Mouse (Mus musculus): Measurements from ENCODE around the gene Plch1. TPM values are rescaled to one million over a fixed set of nuclear protein-coding genes. Genes with fewer than 3 reads are reported as not detected.

The Plch1 gene
- polyA plus RNA-seq, 1 experiment: 0.01 TPM

- Histone ChIP-seq H3K4me3 (no peak overlapping the region), H3K27me3 (ENCODE audit: control insufficient read depth, insufficient read depth, insufficient read length) (no peaks in the 10 kb centered on the region), H3K36me3 (ENCODE audit: control insufficient read depth, insufficient read depth) (no peaks in the 10 kb centered on the region), H3K79me2 (ENCODE audit: control insufficient read depth, insufficient read depth) (no peaks in the 10 kb centered on the region), H3K4me2 (ENCODE audit: low read depth) (no peak overlapping the region), H3ac (ENCODE audit: control insufficient read depth, insufficient read length) (no peak overlapping the region)
- TF ChIP-seq REST (IDR thresholded peaks at IDR 0.05; ENCODE audit: insufficient read depth, insufficient read length) (no peak), MAX (IDR thresholded peaks at IDR 0.05; ENCODE audit: low read depth) (no peak), SRF (IDR thresholded peaks at IDR 0.05; ENCODE audit: control insufficient read depth, insufficient read length, low read depth) (no peak), MYOG (IDR thresholded peaks at IDR 0.05; ENCODE audit: control insufficient read depth in 1 of 3, insufficient read depth in 1 of 3, insufficient read length in 2 of 3, low read depth in 2 of 3) (no peak), CEBPB (IDR thresholded peaks at IDR 0.05; ENCODE audit: insufficient read depth, poor library complexity, severe bottlenecking) (no peak), POLR2AphosphoS2 (IDR thresholded peaks at IDR 0.05; ENCODE audit: insufficient read length, low read depth) (no peak), MYOD1 (IDR thresholded peaks at IDR 0.05; ENCODE audit: control insufficient read depth in 1 of 3, insufficient read length in 2 of 3, low read depth in 2 of 3) (no peak), E2F4 (IDR thresholded peaks at IDR 0.05; ENCODE audit: insufficient read depth) (no peak), POLR2A (IDR thresholded peaks at IDR 0.05; ENCODE audit: insufficient read length, low read depth) (no peak), TCF12 (IDR thresholded peaks at IDR 0.05; ENCODE audit: insufficient read depth, poor library complexity, severe bottlenecking) (no peak), TCF3 (IDR thresholded peaks at IDR 0.05; ENCODE audit: insufficient read length, low read depth) (no peak), USF1 (IDR thresholded peaks at IDR 0.05; ENCODE audit: low read depth) (no peak)
These were observed 36.6 kb downstream of the Plch1 start for GRCm38 (mm10) chr3:63862716-63863115.

GRCm38 (mm10) chr3:63852828-63853227 is 46.4 kb downstream of the Plch1 start:
- Histone ChIP-seq H3K4me2 (ENCODE audit: low read depth) (no peak overlapping the region), H3K36me3 (ENCODE audit: control insufficient read depth, insufficient read depth) (no peaks in the 10 kb centered on the region), H3K79me2 (ENCODE audit: control insufficient read depth, insufficient read depth) (no peaks in the 10 kb centered on the region), H3ac (ENCODE audit: control insufficient read depth, insufficient read length) (no peak overlapping the region), H3K27me3 (ENCODE audit: control insufficient read depth, insufficient read depth, insufficient read length) (no peaks in the 10 kb centered on the region), H3K4me3 (no peak overlapping the region)
- TF ChIP-seq MAX (IDR thresholded peaks at IDR 0.05; ENCODE audit: low read depth): no peak
- TF ChIP-seq MYOG (IDR thresholded peaks at IDR 0.05; ENCODE audit: control insufficient read depth in 1 of 3, insufficient read depth in 1 of 3, insufficient read length in 2 of 3, low read depth in 2 of 3): no peak
- TF ChIP-seq POLR2A (IDR thresholded peaks at IDR 0.05; ENCODE audit: insufficient read length, low read depth): no peak
- TF ChIP-seq SRF (IDR thresholded peaks at IDR 0.05; ENCODE audit: control insufficient read depth, insufficient read length, low read depth): no peak
- TF ChIP-seq REST (IDR thresholded peaks at IDR 0.05; ENCODE audit: insufficient read depth, insufficient read length): no peak
- no peak for TF ChIP-seq MYOD1 (IDR thresholded peaks at IDR 0.05; ENCODE audit: control insufficient read depth in 1 of 3, insufficient read length in 2 of 3, low read depth in 2 of 3)
- TF ChIP-seq TCF12 (IDR thresholded peaks at IDR 0.05; ENCODE audit: insufficient read depth, poor library complexity, severe bottlenecking): no peak
- TF ChIP-seq TCF3 (IDR thresholded peaks at IDR 0.05; ENCODE audit: insufficient read length, low read depth): no peak
- TF ChIP-seq CEBPB (IDR thresholded peaks at IDR 0.05; ENCODE audit: insufficient read depth, poor library complexity, severe bottlenecking): no peak
- no peak for TF ChIP-seq POLR2AphosphoS2 (IDR thresholded peaks at IDR 0.05; ENCODE audit: insufficient read length, low read depth)
- TF ChIP-seq USF1 (IDR thresholded peaks at IDR 0.05; ENCODE audit: low read depth): no peak
- TF ChIP-seq E2F4 (IDR thresholded peaks at IDR 0.05; ENCODE audit: insufficient read depth): no peak

- no peaks in the 10 kb centered on the region for H3K27me3 ChIP-seq (ENCODE audit: control insufficient read depth, insufficient read depth, insufficient read length)
- no peaks in the 10 kb centered on the region for H3K36me3 ChIP-seq (ENCODE audit: control insufficient read depth, insufficient read depth)
- no peak overlapping the region for H3K4me2 ChIP-seq (ENCODE audit: low read depth)
- H3K79me2 ChIP-seq (ENCODE audit: control insufficient read depth, insufficient read depth): no peaks in the 10 kb centered on the region
- no peak for TF ChIP-seq REST (IDR thresholded peaks at IDR 0.05; ENCODE audit: insufficient read depth, insufficient read length)
- no peak for TF ChIP-seq TCF12 (IDR thresholded peaks at IDR 0.05; ENCODE audit: insufficient read depth, poor library complexity, severe bottlenecking)
- no peak for TF ChIP-seq POLR2A (IDR thresholded peaks at IDR 0.05; ENCODE audit: insufficient read length, low read depth)
- no peak for TF ChIP-seq TCF3 (IDR thresholded peaks at IDR 0.05; ENCODE audit: insufficient read length, low read depth)
- no peak for TF ChIP-seq MAX (IDR thresholded peaks at IDR 0.05; ENCODE audit: low read depth)
- TF ChIP-seq MYOG (IDR thresholded peaks at IDR 0.05; ENCODE audit: control insufficient read depth in 1 of 3, insufficient read depth in 1 of 3, insufficient read length in 2 of 3, low read depth in 2 of 3): no peak
- no peak for TF ChIP-seq MYOD1 (IDR thresholded peaks at IDR 0.05; ENCODE audit: control insufficient read depth in 1 of 3, insufficient read length in 2 of 3, low read depth in 2 of 3)
- no peak overlapping the region for H3K4me3 ChIP-seq
- H3ac ChIP-seq (ENCODE audit: control insufficient read depth, insufficient read length): no peak overlapping the region
These were observed 48.1 kb downstream of the Plch1 start for GRCm38 (mm10) chr3:63851125-63851698.

GRCm38 (mm10) chr3:63849765-63850346 is 49.4 kb downstream of the Plch1 start:
- no peaks in the 10 kb centered on the region for H3K27me3 ChIP-seq (ENCODE audit: control insufficient read depth, insufficient read depth, insufficient read length)
- H3K79me2 ChIP-seq (ENCODE audit: control insufficient read depth, insufficient read depth): no peaks in the 10 kb centered on the region
- H3K4me3 ChIP-seq: no peak overlapping the region
- TF ChIP-seq POLR2A (IDR thresholded peaks at IDR 0.05; ENCODE audit: insufficient read length, low read depth): no peak
- no peak for TF ChIP-seq MAX (IDR thresholded peaks at IDR 0.05; ENCODE audit: low read depth)
- no peak for TF ChIP-seq USF1 (IDR thresholded peaks at IDR 0.05; ENCODE audit: low read depth)
- no peak for TF ChIP-seq MYOG (IDR thresholded peaks at IDR 0.05; ENCODE audit: control insufficient read depth in 1 of 3, insufficient read depth in 1 of 3, insufficient read length in 2 of 3, low read depth in 2 of 3)
- TF ChIP-seq TCF12 (IDR thresholded peaks at IDR 0.05; ENCODE audit: insufficient read depth, poor library complexity, severe bottlenecking): no peak
- no peak for TF ChIP-seq TCF3 (IDR thresholded peaks at IDR 0.05; ENCODE audit: insufficient read length, low read depth)
- no peak for TF ChIP-seq REST (IDR thresholded peaks at IDR 0.05; ENCODE audit: insufficient read depth, insufficient read length)
- no peak for TF ChIP-seq MYOD1 (IDR thresholded peaks at IDR 0.05; ENCODE audit: control insufficient read depth in 1 of 3, insufficient read length in 2 of 3, low read depth in 2 of 3)
- no peak for TF ChIP-seq CEBPB (IDR thresholded peaks at IDR 0.05; ENCODE audit: insufficient read depth, poor library complexity, severe bottlenecking)
- no peak for TF ChIP-seq POLR2AphosphoS2 (IDR thresholded peaks at IDR 0.05; ENCODE audit: insufficient read length, low read depth)
- no peak for TF ChIP-seq E2F4 (IDR thresholded peaks at IDR 0.05; ENCODE audit: insufficient read depth)
- H3K36me3 ChIP-seq (ENCODE audit: control insufficient read depth, insufficient read depth): no peaks in the 10 kb centered on the region
- H3K4me2 ChIP-seq (ENCODE audit: low read depth): no peak overlapping the region
- H3ac ChIP-seq (ENCODE audit: control insufficient read depth, insufficient read length): no peak overlapping the region

Data from myocyte (in vitro differentiated cells).